Mouse (Mus musculus) myocyte (in vitro differentiated cells): ENCODE results near the gene Zmynd8. TPM values are rescaled to one million over a fixed set of nuclear protein-coding genes. Genes with fewer than 3 reads are reported as not detected.

Experiments
- H3K27me3 ChIP-seq: one replicate; pipeline ENCODE4 v1.6.1; 2011; ENCODE audit not compliant: control insufficient read depth, insufficient read depth, insufficient read length
- H3K36me3 ChIP-seq: one replicate; pipeline ENCODE4 v1.6.1; 2011; ENCODE audit not compliant: control insufficient read depth, insufficient read depth
- H3K4me2 ChIP-seq: one replicate; pipeline ENCODE4 v1.6.1; 2011; ENCODE audit warnings: low read depth, control low read depth
- H3K4me3 ChIP-seq: one replicate; pipeline ENCODE4 v1.5.1; 2011; ENCODE audit warnings: mild to moderate bottlenecking, control low read depth, moderate library complexity
- H3K79me2 ChIP-seq: one replicate; pipeline ENCODE4 v1.6.1; 2011; ENCODE audit not compliant: control insufficient read depth, insufficient read depth
- H3ac ChIP-seq: one replicate; pipeline ENCODE4 v1.6.1; 2011; ENCODE audit not compliant: control insufficient read depth, insufficient read length
- CEBPB ChIP-seq: IDR thresholded peaks from 2 replicates; pipeline ENCODE4 v1.6.1; 2011; ENCODE audit warnings: mild to moderate bottlenecking, moderate library complexity; ENCODE audit not compliant: poor library complexity, insufficient read depth, severe bottlenecking
- E2F4 ChIP-seq: IDR thresholded peaks from one replicate; pipeline ENCODE4 v1.6.1; 2011; ENCODE audit warnings: mild to moderate bottlenecking, control low read depth, moderate library complexity; ENCODE audit not compliant: insufficient read depth
- MAX ChIP-seq: IDR thresholded peaks from one replicate; pipeline ENCODE4 v1.6.1; 2011; ENCODE audit warnings: low read depth, mild to moderate bottlenecking, control low read depth
- MYOD1 ChIP-seq, 3 experiments: IDR thresholded peaks; one replicate each; pipeline ENCODE4 v1.6.1; 2011; ENCODE audit warnings: control low read depth in 2 of 3, low read depth in 2 of 3, mild to moderate bottlenecking in 2 of 3, moderate library complexity in 1 of 3; ENCODE audit not compliant: insufficient read length in 2 of 3, control insufficient read depth in 1 of 3
- MYOG ChIP-seq, 3 experiments: IDR thresholded peaks; one replicate each; pipeline ENCODE4 v1.6.1; 2011; ENCODE audit warnings: control low read depth in 2 of 3, low read depth in 2 of 3, mild to moderate bottlenecking in 2 of 3; ENCODE audit not compliant: insufficient read length in 2 of 3, control insufficient read depth in 1 of 3, insufficient read depth in 1 of 3
- POLR2A ChIP-seq: IDR thresholded peaks from one replicate; pipeline ENCODE4 v1.6.1; 2011; ENCODE audit warnings: low read depth, mild to moderate bottlenecking, control low read depth, moderate library complexity; ENCODE audit not compliant: insufficient read length
- POLR2AphosphoS2 ChIP-seq: IDR thresholded peaks from one replicate; pipeline ENCODE4 v1.6.1; 2011; ENCODE audit warnings: low read depth, control low read depth; ENCODE audit not compliant: insufficient read length
- REST ChIP-seq: IDR thresholded peaks from one replicate; pipeline ENCODE4 v1.6.1; 2011; ENCODE audit warnings: mild to moderate bottlenecking, control low read depth, moderate library complexity; ENCODE audit not compliant: insufficient read depth, insufficient read length
- SRF ChIP-seq: IDR thresholded peaks from one replicate; pipeline ENCODE4 v1.6.1; 2011; ENCODE audit warnings: low read depth; ENCODE audit not compliant: control insufficient read depth, insufficient read length
- TCF12 ChIP-seq: IDR thresholded peaks from one replicate; pipeline ENCODE4 v1.6.1; 2011; ENCODE audit warnings: mild to moderate bottlenecking, control low read depth; ENCODE audit not compliant: poor library complexity, insufficient read depth, severe bottlenecking
- TCF3 ChIP-seq: IDR thresholded peaks from one replicate; pipeline ENCODE4 v1.6.1; 2011; ENCODE audit warnings: low read depth, control low read depth; ENCODE audit not compliant: insufficient read length
- USF1 ChIP-seq: IDR thresholded peaks from one replicate; pipeline ENCODE4 v1.6.1; 2011; ENCODE audit warnings: low read depth, mild to moderate bottlenecking, control low read depth, moderate library complexity
- polyA plus RNA-seq: library from polyadenylated mRNA; unstranded; fragments of >200 nt; fragmentation: generic; extraction: Trizol; gene quantifications from one replicate; pipeline ENCODE4 v1.2.1, GENCODE M21; 2012; ENCODE audit warnings: missing spikeins

Gene Zmynd8
- polyA plus RNA-seq, 1 experiment: 20.9 TPM

DNA sequence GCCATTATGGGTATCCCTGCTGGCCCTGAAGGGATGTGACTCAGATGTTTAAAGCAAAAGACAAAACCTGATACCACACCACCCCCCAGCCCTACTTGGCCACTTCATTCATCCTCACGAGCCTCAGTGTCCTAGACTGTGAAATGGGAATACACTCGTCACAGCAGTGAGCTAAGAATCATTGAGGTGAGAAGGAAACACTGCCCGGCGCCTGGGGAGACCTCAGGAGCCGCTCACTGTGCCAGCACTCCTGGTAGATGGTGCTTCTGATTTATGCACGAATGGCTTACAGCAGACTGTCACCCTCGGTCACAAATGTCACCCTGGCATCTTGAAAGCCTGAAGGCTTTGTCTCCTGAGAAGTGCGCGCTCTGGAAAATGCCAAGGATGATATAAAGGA lies 31.3 kb downstream of the Zmynd8 start:
- no peak overlapping the region for H3ac ChIP-seq
- H3K27me3 ChIP-seq: no peaks in the 10 kb centered on the region
- TF ChIP-seq TCF3 (no peak), REST (no peak), POLR2A (no peak), CEBPB (no peak), USF1 (no peak), SRF (no peak), E2F4 (no peak), MAX (no peak), MYOG (IDR thresholded peaks at IDR 0.05; ENCODE audit: control insufficient read depth in 1 of 3, insufficient read depth in 1 of 3, insufficient read length in 2 of 3, low read depth in 2 of 3) (no peak), MYOD1 (IDR thresholded peaks at IDR 0.05; ENCODE audit: control insufficient read depth in 1 of 3, insufficient read length in 2 of 3, low read depth in 2 of 3) (no peak), TCF12 (no peak), POLR2AphosphoS2 (no peak)
- peaks cover 5% of the 10 kb centered on the region for H3K36me3 ChIP-seq
- H3K79me2 ChIP-seq: peaks cover 91% of the 10 kb centered on the region
- H3K4me2 ChIP-seq: no peak overlapping the region
- no peak overlapping the region for H3K4me3 ChIP-seq

DNA sequence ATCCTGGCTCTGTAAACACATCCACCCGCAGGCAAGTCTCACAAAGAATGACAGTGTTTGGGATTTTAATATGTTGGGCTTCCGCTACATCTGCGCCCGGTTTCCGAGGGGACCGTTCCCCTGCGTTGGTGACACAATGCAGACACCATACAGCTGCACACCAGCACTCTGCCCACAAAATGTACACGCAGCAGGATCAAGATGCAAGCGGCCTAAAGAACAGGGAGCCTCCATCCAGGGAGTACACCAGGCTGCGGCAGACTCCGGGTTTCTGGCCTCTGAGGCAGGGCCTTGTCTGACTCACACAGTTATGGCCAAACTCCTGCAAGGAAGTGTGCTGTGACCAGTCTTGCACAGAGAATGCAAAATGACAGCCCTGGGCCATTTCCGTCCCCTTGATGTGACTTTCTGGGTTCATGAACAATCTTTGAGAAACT lies 31.8 kb downstream of the Zmynd8 start:
- TF ChIP-seq CEBPB: no peak
- TF ChIP-seq E2F4: no peak
- no peak for TF ChIP-seq POLR2A
- TF ChIP-seq TCF12: no peak
- TF ChIP-seq MYOD1 (IDR thresholded peaks at IDR 0.05; ENCODE audit: control insufficient read depth in 1 of 3, insufficient read length in 2 of 3, low read depth in 2 of 3): no peak
- TF ChIP-seq USF1: no peak
- TF ChIP-seq MYOG (IDR thresholded peaks at IDR 0.05; ENCODE audit: control insufficient read depth in 1 of 3, insufficient read depth in 1 of 3, insufficient read length in 2 of 3, low read depth in 2 of 3): no peak
- TF ChIP-seq SRF: no peak
- no peak for TF ChIP-seq MAX
- TF ChIP-seq TCF3: no peak
- TF ChIP-seq REST: no peak
- no peak for TF ChIP-seq POLR2AphosphoS2
- Histone ChIP-seq H3ac (no peak overlapping the region), H3K4me3 (no peak overlapping the region), H3K36me3 (peaks cover 5% of the 10 kb centered on the region), H3K79me2 (peaks cover 94% of the 10 kb centered on the region), H3K27me3 (no peaks in the 10 kb centered on the region), H3K4me2 (no peak overlapping the region)

DNA sequence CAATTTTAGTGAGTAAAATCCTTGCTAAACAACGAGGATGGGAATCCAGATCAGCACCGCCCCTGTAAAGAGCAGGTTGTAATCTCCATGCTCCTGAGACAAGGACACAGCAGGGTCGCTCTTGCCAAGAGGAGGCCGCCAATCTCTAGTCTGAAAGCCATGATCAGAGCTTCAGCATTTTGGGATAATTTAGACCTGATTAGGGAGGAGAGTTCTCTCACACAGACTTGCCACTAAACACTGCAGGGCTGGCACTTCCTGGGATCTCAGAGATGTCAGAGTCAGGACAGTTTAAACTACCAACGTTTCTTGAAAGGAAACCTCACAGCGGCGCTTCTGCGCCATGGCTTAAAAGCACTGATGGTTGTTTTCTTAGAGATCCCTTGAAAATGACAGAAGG lies 32.4 kb downstream of the Zmynd8 start:
- Histone ChIP-seq H3K4me3 (no peak overlapping the region), H3ac (no peak overlapping the region), H3K36me3 (peaks cover 5% of the 10 kb centered on the region), H3K79me2 (peaks cover 95% of the 10 kb centered on the region), H3K27me3 (no peaks in the 10 kb centered on the region), H3K4me2 (no peak overlapping the region)
- no peak for TF ChIP-seq REST
- TF ChIP-seq MYOD1 (IDR thresholded peaks at IDR 0.05; ENCODE audit: control insufficient read depth in 1 of 3, insufficient read length in 2 of 3, low read depth in 2 of 3): no peak
- TF ChIP-seq TCF12: no peak

DNA sequence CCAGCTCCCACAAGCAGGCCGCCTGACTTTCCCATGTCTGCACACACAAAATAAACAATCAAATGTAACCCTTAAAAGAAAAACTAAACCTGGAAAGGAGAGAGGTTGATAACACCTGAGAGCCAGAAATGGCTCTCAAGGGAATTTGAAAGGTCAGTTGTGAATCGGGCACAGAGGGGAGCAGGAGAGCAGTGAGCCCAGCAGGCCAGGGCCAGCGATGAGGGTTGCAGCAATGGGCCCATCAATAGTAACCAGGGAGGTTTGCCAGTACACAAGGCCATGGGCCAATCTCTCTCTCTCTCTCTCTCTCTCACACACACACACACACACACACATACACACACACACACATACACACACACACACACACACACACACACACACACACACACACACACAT lies 34.0 kb downstream of the Zmynd8 start:
- Histone ChIP-seq H3K4me2 (no peak overlapping the region), H3K27me3 (no peaks in the 10 kb centered on the region), H3K4me3 (no peak overlapping the region), H3K79me2 (peaks cover 95% of the 10 kb centered on the region), H3ac (no peak overlapping the region), H3K36me3 (no peaks in the 10 kb centered on the region)
- TF ChIP-seq USF1: no peak
- TF ChIP-seq MYOD1 (IDR thresholded peaks at IDR 0.05; ENCODE audit: control insufficient read depth in 1 of 3, insufficient read length in 2 of 3, low read depth in 2 of 3): no peak
- no peak for TF ChIP-seq REST
- TF ChIP-seq TCF12: no peak
- TF ChIP-seq MAX: no peak
- TF ChIP-seq SRF: no peak
- no peak for TF ChIP-seq CEBPB
- no peak for TF ChIP-seq POLR2A
- no peak for TF ChIP-seq POLR2AphosphoS2
- TF ChIP-seq TCF3: no peak
- no peak for TF ChIP-seq E2F4
- TF ChIP-seq MYOG (IDR thresholded peaks at IDR 0.05; ENCODE audit: control insufficient read depth in 1 of 3, insufficient read depth in 1 of 3, insufficient read length in 2 of 3, low read depth in 2 of 3): no peak
